Mouse (Mus musculus) mammary gland, adult 2 months (tissue): ENCODE measurements around the gene Ahsg. TPM values are rescaled to one million over a fixed set of nuclear protein-coding genes. Genes with fewer than 3 reads are reported as not detected.

Experiments used
- polyA plus RNA-seq: library from polyadenylated mRNA; depleted of rRNA; stranded (reverse); fragments of >200 nt; gene quantifications from 2 replicates; pipeline ENCODE4 v1.2.3, GENCODE M21; 2012; ENCODE audit warnings: low replicate concordance; rRNA removed

Ahsg gene
- polyA plus RNA-seq, result 0.27 and 41.7 TPM in 2 replicates

DNA sequence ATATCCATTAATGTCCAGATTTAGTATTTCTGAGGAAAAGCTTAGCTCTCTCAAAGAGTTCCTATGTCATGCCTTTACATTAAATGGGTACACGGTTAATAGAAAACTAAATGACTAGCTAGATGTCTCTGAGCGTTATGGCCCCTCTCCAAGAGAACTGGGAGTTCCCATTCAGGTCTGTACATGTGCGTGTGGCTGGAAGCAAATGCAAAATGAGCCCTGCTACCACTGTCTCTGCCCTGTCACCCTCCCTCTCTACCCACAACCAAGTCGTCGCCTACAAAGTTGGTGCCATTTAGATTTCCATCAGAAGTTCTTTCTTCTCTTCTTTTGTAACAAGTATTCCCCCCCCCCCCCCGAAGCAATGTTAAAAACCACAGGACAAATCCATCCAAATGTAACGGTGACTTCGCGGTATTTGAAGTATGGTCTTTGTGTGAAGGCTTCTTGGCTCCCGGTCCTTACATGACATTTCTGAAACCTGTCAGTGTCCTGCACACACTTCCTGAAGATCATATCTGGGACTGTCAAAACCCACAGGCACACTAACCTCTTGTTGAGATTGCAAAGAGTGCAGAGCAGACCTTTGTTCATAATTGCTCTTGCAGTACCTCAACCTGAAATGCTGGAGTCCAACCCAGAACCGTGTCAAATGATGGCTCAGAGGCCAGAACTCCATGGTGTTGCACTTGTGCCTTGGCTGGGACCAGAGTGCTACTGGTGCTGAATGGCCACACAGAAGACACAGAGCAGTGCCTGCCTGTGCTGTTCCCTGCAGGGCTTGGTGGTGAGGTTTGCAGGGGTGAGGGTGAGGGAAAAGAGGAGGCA lies at the start of gene Ahsg:
Gene Ahsg (plus strand): TSS at position 595 of the 828 bp plus-strand sequence.

GRCm38 (mm10) chr16:22857431-22858113 lies 33.5 kb upstream of the Ahsg start, which contains the start of the genes Tbccd1 and Dnajb11:
TSS of gene Tbccd1 (minus strand) at chr16:22857669.
TSS of gene Dnajb11 (plus strand) at chr16:22857845.

DNA sequence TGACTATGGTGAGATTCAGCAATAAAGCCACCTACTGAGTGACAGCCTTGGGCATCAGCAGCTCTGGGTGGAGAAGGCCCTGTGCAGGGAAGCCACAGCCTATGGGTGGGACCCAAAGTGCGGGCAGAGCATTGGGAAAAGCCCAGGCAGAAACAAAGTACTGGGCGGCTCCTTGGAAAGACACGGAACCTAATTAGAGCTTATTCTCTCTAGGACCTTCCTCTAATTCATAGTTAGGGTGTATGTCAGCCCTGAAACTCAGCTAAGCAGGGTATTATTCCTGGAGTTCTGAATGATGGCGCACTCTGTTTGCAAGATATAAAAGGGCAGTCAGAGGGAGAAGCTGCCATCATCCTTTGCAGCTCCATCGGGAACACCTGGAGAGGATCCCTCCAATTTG lies 27.0 kb downstream of the Ahsg start, which contains the start of gene Fetub:
Gene Fetub (plus strand): TSS at position 301 of the 400 bp plus-strand sequence.

Other genes starting within 250 kb of the Ahsg start
- 0.11 and 0.13 TPM in 2 replicates for gene Dgkg, start 234.1 kb upstream of the Ahsg start, polyA plus RNA-seq
- not detected in 2 replicates for gene Crygs, start 79.7 kb upstream of the Ahsg start, polyA plus RNA-seq
- 8.6 and 17.7 TPM in 2 replicates for gene Tbccd1, start 33.6 kb upstream of the Ahsg start, polyA plus RNA-seq
- 10.1 and 18.6 TPM in 2 replicates for gene Dnajb11, start 33.4 kb upstream of the Ahsg start, polyA plus RNA-seq
- 0.33 and 1.5 TPM in 2 replicates for gene Fetub, start 27.1 kb downstream of the Ahsg start, polyA plus RNA-seq
- gene Hrg, start 59.8 kb downstream of the Ahsg start, polyA plus RNA-seq, result 0.96 TPM in 1 of 2 replicates, not detected in the other
- gene Kng2, start 138.2 kb downstream of the Ahsg start, polyA plus RNA-seq, result 0.39 and 2.0 TPM in 2 replicates
- gene Kng1, start 166.6 kb downstream of the Ahsg start, polyA plus RNA-seq, result 1.0 TPM in 1 of 2 replicates, not detected in the other
- gene Eif4a2, start 216.2 kb downstream of the Ahsg start, polyA plus RNA-seq, result 52.6 and 165 TPM in 2 replicates
- gene Rfc4, start 236.5 kb downstream of the Ahsg start, polyA plus RNA-seq, result 1.6 TPM in 1 of 2 replicates, not detected in the other